Mouse (Mus musculus): ENCODE results near the gene Adtrp. TPM values are rescaled to one million over a fixed set of nuclear protein-coding genes. Genes with fewer than 3 reads are reported as not detected.

Adtrp gene
- not detected in 2 replicates for polyA plus RNA-seq (2012; ENCODE audit: insufficient read depth, insufficient read length, low replicate concordance, missing spikeins)

GRCm38 (mm10) chr13:41847516-41848126 is at the start of gene Adtrp:
Adtrp (minus strand) TSS chr13:41847684.
- H3K27ac ChIP-seq (ENCODE audit: insufficient read depth, low read depth, low read length) = no peak within 1 kb of the TSS
- H3K4me3 ChIP-seq (ENCODE audit: insufficient read depth, low read depth, low read length) = no peak within 1 kb of the TSS
- H3K4me1 ChIP-seq (ENCODE audit: control insufficient read depth, insufficient read depth, low read length) = no peaks in the 10 kb centered on the region
- 94% methylated on average over 11 of the region's 11 CpGs for WGBS
- TF ChIP-seq CTCF (IDR thresholded peaks at IDR 0.05; ENCODE audit: insufficient read depth, low read depth, low read length) (no peak), POLR2A (IDR thresholded peaks at IDR 0.05; ENCODE audit: insufficient read depth, low read depth, low read length) (no peak)

- H3K27ac ChIP-seq (ENCODE audit: insufficient read depth, low read depth, low read length) = no peak overlapping the region
- no peaks in the 10 kb centered on the region for H3K4me1 ChIP-seq (ENCODE audit: control insufficient read depth, insufficient read depth, low read length)
- WGBS = 94% methylated on average over 12 of the region's 12 CpGs
- no peak overlapping the region for H3K4me3 ChIP-seq (ENCODE audit: insufficient read depth, low read depth, low read length)
- no peak for TF ChIP-seq POLR2A (IDR thresholded peaks at IDR 0.05; ENCODE audit: insufficient read depth, low read depth, low read length)
- TF ChIP-seq CTCF (IDR thresholded peaks at IDR 0.05; ENCODE audit: insufficient read depth, low read depth, low read length) = no peak
These were observed 44.5 kb upstream of the Adtrp start for GRCm38 (mm10) chr13:41892016-41892415.

- WGBS = 92% methylated on average over 4 of the region's 4 CpGs
- H3K27ac ChIP-seq (ENCODE audit: insufficient read depth, low read depth, low read length) = no peak overlapping the region
- TF ChIP-seq POLR2A (IDR thresholded peaks at IDR 0.05; ENCODE audit: insufficient read depth, low read depth, low read length) = no peak
- no peak for TF ChIP-seq CTCF (IDR thresholded peaks at IDR 0.05; ENCODE audit: insufficient read depth, low read depth, low read length)
- H3K4me3 ChIP-seq (ENCODE audit: insufficient read depth, low read depth, low read length) = no peak overlapping the region
- no peaks in the 10 kb centered on the region for H3K4me1 ChIP-seq (ENCODE audit: control insufficient read depth, insufficient read depth, low read length)
These were observed 43.1 kb upstream of the Adtrp start for GRCm38 (mm10) chr13:41890618-41891017.

- TF ChIP-seq POLR2A (IDR thresholded peaks at IDR 0.05; ENCODE audit: insufficient read depth, low read depth, low read length) (no peak), CTCF (IDR thresholded peaks at IDR 0.05; ENCODE audit: insufficient read depth, low read depth, low read length) (no peak)
- no peak overlapping the region for H3K4me3 ChIP-seq (ENCODE audit: insufficient read depth, low read depth, low read length)
These were observed 42.7 kb upstream of the Adtrp start for GRCm38 (mm10) chr13:41890111-41890600.

GRCm38 (mm10) chr13:41888644-41889043 is 41.2 kb upstream of the Adtrp start:
- 86% methylated on average over 2 of the region's 2 CpGs for WGBS
- H3K27ac ChIP-seq (ENCODE audit: insufficient read depth, low read depth, low read length) = no peak overlapping the region
- TF ChIP-seq CTCF (IDR thresholded peaks at IDR 0.05; ENCODE audit: insufficient read depth, low read depth, low read length) (no peak), POLR2A (IDR thresholded peaks at IDR 0.05; ENCODE audit: insufficient read depth, low read depth, low read length) (no peak)
- H3K4me1 ChIP-seq (ENCODE audit: control insufficient read depth, insufficient read depth, low read length) = no peaks in the 10 kb centered on the region
- H3K4me3 ChIP-seq (ENCODE audit: insufficient read depth, low read depth, low read length) = no peak overlapping the region

More at GRCm38 (mm10) chr13:41890111-41890600, 42.7 kb upstream of the Adtrp start:
- H3K27ac ChIP-seq (ENCODE audit: insufficient read depth, low read depth, low read length) = no peak overlapping the region
- 97% methylated on average over 2 of the region's 2 CpGs for WGBS
- H3K4me1 ChIP-seq (ENCODE audit: control insufficient read depth, insufficient read depth, low read length) = no peaks in the 10 kb centered on the region

- TF ChIP-seq POLR2A (IDR thresholded peaks at IDR 0.05; ENCODE audit: insufficient read depth, low read depth, low read length) = no peak
- no peak overlapping the region for H3K27ac ChIP-seq (ENCODE audit: insufficient read depth, low read depth, low read length)
- WGBS = 95% methylated on average over 4 of the region's 4 CpGs
- H3K4me1 ChIP-seq (ENCODE audit: control insufficient read depth, insufficient read depth, low read length) = no peaks in the 10 kb centered on the region
- H3K4me3 ChIP-seq (ENCODE audit: insufficient read depth, low read depth, low read length) = no peak overlapping the region
These were observed 38.6 kb upstream of the Adtrp start for GRCm38 (mm10) chr13:41886120-41886519.

GRCm38 (mm10) chr13:41883665-41884291 is 36.3 kb upstream of the Adtrp start:
- TF ChIP-seq CTCF (IDR thresholded peaks at IDR 0.05; ENCODE audit: insufficient read depth, low read depth, low read length) = no peak
- Histone ChIP-seq H3K27ac (ENCODE audit: insufficient read depth, low read depth, low read length) (no peak overlapping the region), H3K4me3 (ENCODE audit: insufficient read depth, low read depth, low read length) (no peak overlapping the region), H3K4me1 (ENCODE audit: control insufficient read depth, insufficient read depth, low read length) (no peaks in the 10 kb centered on the region)
- 87% methylated on average over 4 of the region's 4 CpGs for WGBS

- Histone ChIP-seq H3K4me3 (ENCODE audit: insufficient read depth, low read depth, low read length) (no peak overlapping the region), H3K27ac (ENCODE audit: insufficient read depth, low read depth, low read length) (no peak overlapping the region), H3K4me1 (ENCODE audit: control insufficient read depth, insufficient read depth, low read length) (no peaks in the 10 kb centered on the region)
- 36% methylated on average over 2 of the region's 2 CpGs for WGBS
- TF ChIP-seq CTCF (IDR thresholded peaks at IDR 0.05; ENCODE audit: insufficient read depth, low read depth, low read length) (no peak), POLR2A (IDR thresholded peaks at IDR 0.05; ENCODE audit: insufficient read depth, low read depth, low read length) (no peak)
These were observed 33.7 kb upstream of the Adtrp start for GRCm38 (mm10) chr13:41881201-41881600.

GRCm38 (mm10) chr13:41880525-41880924 is 33.0 kb upstream of the Adtrp start:
- TF ChIP-seq CTCF (IDR thresholded peaks at IDR 0.05; ENCODE audit: insufficient read depth, low read depth, low read length) = no peak
- no peak for TF ChIP-seq POLR2A (IDR thresholded peaks at IDR 0.05; ENCODE audit: insufficient read depth, low read depth, low read length)
- Histone ChIP-seq H3K4me3 (ENCODE audit: insufficient read depth, low read depth, low read length) (no peak overlapping the region), H3K27ac (ENCODE audit: insufficient read depth, low read depth, low read length) (no peak overlapping the region), H3K4me1 (ENCODE audit: control insufficient read depth, insufficient read depth, low read length) (no peaks in the 10 kb centered on the region)

Measured in olfactory bulb, adult 2 months (tissue).